Mouse (Mus musculus) brain, embryonic 14.5 days (tissue): ENCODE measurements at regions not wholly inside any gene's neighbourhood (a gene's known extent, or its start where the extent isn't known, plus 50 kb on each side); places are given as distances from the start of the nearest gene placed in this dataset.

ENCODE experiments used
- CTCF ChIP-seq: fragments of 200-500 bp; IDR thresholded peaks from 2 replicates; pipeline ENCODE4 v1.5.1; 2012; ENCODE audit warnings: inconsistent platforms, mild to moderate bottlenecking, moderate library complexity, borderline replicate concordance; ENCODE audit not compliant: insufficient read depth, insufficient read length; ENCODE audit errors: extremely low read depth
- POLR2A ChIP-seq: fragments of 200-500 bp; IDR thresholded peaks from 2 replicates; pipeline ENCODE4 v1.6.1; 2012; ENCODE audit warnings: mild to moderate bottlenecking, inconsistent platforms, borderline replicate concordance; ENCODE audit not compliant: poor library complexity, insufficient read depth, insufficient read length, severe bottlenecking; ENCODE audit errors: extremely low read depth

GRCm38 (mm10) chr4:152888306-152888705, 410.6 kb upstream of the Kcnab2 start:
- no peak for TF ChIP-seq CTCF
- TF ChIP-seq POLR2A: no peak
